Mouse (Mus musculus): ENCODE results near the gene Hdac4.

The Hdac4 gene

DNA sequence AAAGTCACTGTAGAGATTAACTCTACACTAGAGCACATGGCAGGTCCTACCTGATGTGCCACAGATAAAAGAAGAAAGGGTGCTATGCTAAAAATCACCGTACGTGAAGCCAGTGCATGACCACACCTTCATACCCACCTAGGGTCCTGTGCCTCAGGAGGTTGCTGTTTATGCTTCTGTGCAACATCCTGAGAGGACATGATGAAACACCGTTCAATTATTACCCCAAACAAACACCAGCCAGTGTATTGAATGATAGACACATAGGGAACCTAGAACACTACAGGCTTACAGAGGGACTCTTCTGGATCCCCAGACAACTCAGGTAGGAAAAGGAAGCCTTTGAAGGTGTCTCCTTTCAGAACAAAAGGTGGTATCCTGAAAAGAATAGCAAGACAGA lies 120.8 kb downstream of the Hdac4 start:
- no peak for ATAC-seq (ENCODE audit: insufficient number of reproducible peaks, low FRiP score, low TSS enrichment)

DNA sequence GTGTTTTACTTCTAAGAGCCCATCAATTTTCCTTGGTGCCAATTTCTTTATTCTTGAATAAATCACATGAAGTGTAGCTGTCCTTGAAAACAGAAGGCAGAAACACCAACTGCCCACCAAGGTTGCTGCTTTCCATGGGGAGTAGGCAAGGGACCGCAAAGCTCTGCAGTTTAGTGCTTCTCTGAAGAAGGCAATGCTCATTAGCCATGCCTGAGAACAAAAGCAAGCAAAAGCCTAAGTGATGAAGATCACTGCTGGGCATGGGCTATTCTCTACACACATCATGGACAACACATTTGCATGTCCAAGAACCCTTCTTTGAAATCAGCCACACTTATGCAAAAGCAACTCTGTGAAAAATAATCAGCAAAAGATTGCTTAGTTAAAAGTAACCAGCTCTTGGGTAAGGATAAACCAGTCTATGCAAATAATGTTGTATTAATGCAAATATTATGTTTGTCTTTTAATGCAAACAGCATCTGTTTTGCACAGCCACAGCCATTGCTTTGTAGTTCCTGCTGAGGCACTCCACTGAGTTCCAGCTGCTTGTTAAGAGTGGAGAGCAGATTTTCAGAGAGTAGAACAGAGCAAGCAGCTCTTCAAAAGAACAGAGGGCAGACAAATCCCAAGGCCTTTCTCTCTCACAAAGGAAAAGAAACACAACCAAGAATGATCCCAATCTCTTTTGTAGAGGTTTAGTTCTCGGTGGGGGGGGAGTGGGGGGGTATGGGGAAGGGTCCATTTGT lies 125.4 kb downstream of the Hdac4 start:
- no peak for ATAC-seq (ENCODE audit: insufficient number of reproducible peaks, low FRiP score, low TSS enrichment)

DNA sequence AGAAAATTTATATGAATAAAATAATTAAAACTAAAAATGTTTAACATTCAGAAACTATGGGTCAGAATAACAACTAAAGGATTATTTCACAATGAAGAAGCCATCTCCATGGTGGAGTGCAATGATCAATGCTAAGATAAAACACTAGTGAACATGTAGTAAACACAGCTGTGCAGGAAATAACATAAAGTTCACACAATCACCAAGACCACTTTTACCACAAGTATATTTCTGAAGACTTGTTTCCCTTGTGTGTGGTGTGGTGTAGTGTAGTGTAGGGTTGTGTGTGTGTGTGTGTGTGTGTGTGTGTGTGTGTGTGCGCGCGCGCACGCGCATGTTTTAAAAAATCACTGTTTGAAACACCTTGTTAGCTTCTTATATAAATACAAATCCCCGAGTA lies 126.0 kb downstream of the Hdac4 start:
- ATAC-seq (ENCODE audit: insufficient number of reproducible peaks, low FRiP score, low TSS enrichment), result no peak

DNA sequence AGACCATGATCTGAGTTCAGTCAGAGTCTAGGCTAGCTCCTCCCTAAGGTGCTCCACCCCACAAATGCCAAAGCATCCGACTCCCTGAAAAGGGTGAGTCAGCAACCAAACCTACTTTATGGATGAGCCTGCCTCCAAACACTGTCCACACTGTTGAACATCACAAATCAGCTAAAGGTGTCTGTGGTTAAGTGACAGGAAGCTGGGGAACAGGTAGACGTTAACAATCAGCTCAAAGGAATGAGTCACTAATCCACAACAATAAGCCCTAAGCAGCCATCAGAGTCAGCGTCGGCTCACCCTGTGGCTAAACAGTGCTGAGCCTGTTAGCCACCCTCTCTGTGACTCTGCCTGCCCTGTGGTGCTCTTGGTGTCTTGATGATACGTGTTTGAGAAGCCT lies 131.2 kb downstream of the Hdac4 start:
- no peak for ATAC-seq (ENCODE audit: insufficient number of reproducible peaks, low FRiP score, low TSS enrichment)

DNA sequence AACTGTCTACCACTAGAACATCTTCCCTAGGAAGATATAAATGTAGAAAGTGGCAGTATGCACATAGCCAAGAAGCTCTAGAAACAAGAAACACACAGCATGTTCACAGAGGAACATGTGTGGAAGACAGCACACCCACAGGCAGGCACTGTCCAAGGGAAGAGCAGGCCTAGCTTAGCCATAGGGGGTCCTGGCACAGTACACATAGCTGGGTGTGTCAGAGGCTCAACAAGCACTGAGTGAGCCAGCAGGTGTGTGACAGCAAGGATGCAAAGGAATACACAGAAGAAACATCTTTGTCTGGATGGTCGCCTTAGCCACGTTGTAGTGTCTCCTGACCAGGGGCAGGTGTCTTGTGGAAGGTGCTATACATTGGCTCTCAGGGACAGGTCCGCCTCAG lies 132.2 kb downstream of the Hdac4 start:
- ATAC-seq (ENCODE audit: insufficient number of reproducible peaks, low FRiP score, low TSS enrichment), result 0 out of 2 replicates have a peak, but pooled peaks have one; percentile 61

DNA sequence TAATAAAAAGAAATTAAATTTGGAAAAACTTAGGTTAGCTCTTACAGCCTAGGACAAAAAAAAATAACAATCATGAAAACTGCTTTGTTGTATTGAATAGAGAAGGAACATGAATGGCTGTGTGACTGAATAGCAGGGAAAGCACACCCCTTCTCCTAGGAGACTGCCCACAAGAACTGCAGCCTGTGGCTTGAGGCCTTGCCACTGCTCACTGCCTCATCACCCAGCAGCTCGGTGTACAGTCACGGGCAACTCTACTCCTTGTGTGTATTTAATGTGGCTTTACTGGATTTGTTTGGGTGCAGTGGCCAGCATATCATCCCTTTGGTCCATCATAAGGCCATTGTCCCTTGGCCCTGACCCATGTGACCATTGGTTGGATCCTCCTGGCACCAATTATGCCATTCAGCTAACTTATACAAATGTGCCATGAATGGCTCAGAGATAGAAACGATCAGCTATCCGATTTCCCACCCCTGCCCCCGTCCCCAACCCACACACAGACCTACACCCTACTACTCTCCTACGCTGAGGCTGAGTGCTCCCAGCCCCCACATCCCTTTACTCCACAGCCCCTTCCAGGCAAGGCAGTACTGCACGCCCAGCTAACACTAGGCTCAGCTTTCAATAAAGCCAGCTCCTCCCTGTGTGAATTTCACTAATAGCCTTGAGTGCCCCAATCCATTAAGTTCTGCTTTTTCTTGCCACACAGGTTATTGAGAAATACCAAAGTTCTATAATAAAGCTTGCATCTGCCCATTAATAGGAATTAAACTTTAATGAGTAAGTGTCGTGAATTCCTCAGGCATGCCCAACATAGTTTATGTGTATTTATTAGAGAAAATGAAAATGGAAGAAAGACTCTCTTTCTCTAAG lies 134.1 kb downstream of the Hdac4 start:
- no peak for ATAC-seq (ENCODE audit: insufficient number of reproducible peaks, low FRiP score, low TSS enrichment)

DNA sequence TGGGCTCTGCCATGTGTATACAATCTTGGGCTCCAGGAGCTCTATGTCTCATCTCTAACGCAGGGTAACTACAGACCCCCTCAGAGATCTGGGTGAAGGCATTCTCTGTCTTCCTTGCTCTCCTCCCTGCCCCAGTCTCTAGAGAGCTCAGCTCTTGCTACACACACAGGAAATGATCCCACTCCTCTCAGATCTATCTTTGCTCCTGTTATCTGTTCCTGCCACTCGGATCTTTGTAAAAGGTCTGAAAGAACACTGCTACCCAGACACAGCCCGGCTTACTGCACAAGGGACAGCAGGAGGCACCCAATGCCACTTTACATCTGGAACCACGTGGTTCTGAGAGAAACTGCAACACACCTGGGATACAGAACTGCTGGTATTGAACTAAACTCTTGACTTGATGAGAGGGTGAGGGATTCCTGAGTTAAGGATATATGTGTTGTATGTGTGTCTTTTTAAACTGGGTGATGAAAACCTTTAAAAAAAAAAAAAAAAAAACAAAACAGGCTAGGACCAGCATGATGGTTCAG lies 134.9 kb downstream of the Hdac4 start:
- ATAC-seq (ENCODE audit: insufficient number of reproducible peaks, low FRiP score, low TSS enrichment), result no peak

DNA sequence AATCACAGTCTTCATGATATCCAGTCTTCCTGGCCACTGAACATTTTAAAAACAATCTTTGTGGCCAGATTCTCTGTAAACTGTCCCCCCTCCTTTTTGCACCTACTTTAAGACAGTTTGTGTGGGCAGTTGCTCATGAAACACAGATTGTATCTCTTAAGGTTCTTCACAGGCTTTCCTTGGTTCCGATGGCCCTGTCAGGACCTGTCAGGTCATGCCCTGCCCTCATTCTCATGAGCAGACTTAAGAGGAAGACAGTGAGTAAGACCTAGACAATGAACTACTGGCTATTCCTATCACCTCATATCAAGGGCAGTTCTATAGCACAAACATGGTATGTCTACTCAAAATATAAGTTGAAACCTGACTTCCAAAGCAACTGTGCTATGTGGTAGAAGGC lies 135.9 kb downstream of the Hdac4 start:
- no peak for ATAC-seq (ENCODE audit: insufficient number of reproducible peaks, low FRiP score, low TSS enrichment)

DNA sequence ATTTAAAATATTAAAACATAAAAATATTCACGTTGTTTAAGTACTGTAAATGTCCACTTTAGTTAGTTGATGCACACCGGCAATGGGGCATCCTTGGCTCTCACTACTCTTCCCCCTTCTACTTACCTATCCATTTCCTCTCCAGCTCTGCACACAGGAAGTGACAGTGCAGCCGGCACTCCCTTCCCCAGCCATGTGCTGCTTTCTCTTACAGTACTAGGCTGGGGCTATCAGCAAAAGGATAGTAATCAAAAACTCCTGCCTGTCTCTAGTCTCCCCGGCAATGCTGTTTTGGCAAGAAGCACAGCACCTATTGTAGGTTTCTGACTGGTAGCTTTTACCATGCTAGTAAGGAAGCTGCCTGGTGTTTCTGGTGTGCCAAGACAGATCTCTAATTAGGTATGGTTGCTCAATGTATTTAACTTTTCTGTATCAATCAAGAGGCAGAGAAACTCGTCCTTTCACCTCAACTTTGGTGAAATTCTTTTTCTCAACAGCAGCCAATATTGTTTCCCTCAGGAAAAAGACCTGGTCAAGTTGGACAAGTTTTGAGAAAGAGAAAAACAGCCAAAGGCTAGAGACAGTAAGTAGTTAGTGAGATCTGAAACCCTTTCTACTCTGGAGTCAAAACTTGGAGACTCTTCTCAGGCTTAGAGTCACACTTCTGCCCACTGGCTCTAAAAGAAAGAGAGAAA lies 136.6 kb downstream of the Hdac4 start:
- no peak for ATAC-seq (ENCODE audit: insufficient number of reproducible peaks, low FRiP score, low TSS enrichment)

DNA sequence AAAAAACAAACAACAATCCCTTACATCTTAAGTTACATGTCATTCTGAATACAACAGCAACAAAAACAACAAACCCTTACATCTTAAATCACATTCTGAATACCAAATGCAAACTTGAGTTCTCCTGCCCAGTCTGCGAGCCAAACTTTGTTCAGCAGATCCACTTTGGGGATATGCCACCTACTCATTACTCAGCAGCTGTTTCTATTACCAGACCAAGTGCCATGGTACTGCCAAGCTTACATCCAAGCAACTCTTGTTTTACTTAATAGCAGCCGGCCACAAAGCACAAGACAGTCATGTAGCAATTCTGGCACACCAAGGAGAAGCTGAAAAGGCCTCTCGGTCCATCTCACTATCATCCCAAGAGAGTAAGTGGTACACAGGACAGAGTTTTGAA lies 138.4 kb downstream of the Hdac4 start:
- no peak for ATAC-seq (ENCODE audit: insufficient number of reproducible peaks, low FRiP score, low TSS enrichment)

DNA sequence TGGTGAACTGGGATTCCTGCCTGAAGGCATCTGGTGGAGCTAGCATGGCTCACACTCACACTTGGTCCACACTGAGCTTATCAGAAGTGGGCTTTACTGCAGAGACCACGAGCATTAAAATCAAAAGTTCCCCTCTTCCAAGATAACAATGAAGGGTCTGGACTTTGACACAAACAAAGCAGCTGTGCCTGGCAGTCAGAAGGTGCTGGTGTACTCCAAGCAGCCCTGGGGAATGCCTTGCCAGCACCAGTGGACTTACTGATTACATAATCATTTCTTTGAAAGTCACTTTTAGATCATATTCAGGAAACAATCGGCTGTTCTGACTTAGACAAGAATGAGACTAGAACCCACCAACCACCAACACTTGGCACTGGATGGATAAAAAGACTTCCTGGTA lies 140.3 kb downstream of the Hdac4 start:
- no peak for ATAC-seq (ENCODE audit: insufficient number of reproducible peaks, low FRiP score, low TSS enrichment)

DNA sequence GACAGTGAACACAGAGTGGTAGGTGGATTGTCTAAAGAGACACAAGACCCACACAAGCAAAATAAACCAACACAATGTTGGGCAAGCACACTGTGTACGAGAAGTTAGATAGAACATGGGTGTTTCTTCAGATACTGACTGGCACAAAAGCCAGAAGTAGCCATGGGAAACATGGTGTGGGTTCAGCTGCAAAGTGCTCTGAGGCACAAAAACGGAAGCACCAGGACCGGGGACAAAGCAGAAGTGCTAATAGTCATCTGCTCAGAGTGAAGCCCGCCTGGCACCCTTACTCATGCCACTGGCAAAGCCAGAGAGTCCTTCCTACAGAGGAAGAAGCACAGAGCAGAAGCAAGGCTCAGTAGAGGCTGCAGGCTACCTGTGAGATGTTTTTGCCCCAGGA lies 143.3 kb downstream of the Hdac4 start:
- no peak for ATAC-seq (ENCODE audit: insufficient number of reproducible peaks, low FRiP score, low TSS enrichment)

DNA sequence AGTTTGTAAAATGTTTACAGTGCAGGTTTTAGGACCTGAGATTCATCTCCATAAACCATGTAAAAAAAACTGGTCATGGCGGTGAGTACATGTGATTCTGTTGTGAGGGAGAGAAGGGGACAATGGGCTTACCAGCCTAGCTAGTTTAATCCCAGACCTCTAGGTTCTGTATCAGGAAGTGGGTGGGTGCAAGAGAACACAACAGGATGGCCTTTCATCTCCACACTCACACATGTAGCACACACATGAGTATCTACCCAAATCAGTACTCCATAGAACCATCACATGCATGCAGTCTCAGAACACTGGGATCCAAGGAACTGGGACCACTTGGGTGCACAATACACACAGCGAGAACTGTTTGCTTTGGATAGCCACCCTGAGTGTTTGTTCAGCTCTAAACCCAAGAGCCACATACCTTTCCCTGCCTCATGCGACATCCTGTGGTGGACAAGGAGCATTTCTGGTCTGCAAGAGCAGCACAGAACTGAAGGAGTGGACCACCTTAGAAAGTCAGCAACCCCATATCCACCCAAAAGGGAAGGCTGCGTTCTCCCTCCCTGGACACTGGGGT lies 143.9 kb downstream of the Hdac4 start:
- no peak for ATAC-seq (ENCODE audit: insufficient number of reproducible peaks, low FRiP score, low TSS enrichment)

DNA sequence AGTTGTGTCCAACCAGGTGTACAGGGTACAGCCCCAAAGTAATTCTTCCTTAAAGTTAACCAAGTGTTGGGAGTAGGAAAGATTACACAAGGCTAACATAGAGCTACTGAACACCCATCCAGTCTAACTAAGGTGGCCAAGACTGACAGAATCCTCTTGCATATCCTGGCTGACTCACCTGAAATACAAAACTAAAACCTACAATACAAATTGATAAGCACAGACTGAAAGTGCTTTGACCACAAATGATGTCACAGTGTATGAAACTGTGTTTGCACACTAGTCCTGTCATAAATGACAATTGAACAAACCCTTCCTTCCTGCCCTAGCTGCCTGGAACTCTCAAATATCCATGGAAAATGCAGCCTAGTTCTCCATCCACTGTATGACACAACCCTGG lies 144.5 kb downstream of the Hdac4 start:
- ATAC-seq (ENCODE audit: insufficient number of reproducible peaks, low FRiP score, low TSS enrichment), result no peak

DNA sequence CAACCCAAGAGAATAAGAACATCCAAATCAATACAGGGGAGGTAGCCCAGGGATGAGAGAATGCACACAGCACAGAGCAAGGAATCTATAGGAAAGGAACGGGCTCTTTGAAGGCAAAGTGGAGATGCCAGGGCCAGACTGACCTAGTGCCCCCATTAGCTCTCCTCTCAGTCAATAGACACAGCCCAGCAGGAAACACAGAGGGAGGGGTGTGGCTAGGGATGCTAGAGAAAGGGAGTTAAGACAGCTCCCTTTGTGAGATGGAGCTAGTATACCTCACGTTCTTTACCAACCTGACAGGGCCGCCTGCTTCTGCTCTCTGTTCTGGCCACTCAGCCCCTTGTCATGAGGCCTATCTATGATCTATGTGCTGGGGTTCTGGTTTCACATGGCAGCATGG lies 144.9 kb downstream of the Hdac4 start:
- no peak for ATAC-seq (ENCODE audit: insufficient number of reproducible peaks, low FRiP score, low TSS enrichment)

DNA sequence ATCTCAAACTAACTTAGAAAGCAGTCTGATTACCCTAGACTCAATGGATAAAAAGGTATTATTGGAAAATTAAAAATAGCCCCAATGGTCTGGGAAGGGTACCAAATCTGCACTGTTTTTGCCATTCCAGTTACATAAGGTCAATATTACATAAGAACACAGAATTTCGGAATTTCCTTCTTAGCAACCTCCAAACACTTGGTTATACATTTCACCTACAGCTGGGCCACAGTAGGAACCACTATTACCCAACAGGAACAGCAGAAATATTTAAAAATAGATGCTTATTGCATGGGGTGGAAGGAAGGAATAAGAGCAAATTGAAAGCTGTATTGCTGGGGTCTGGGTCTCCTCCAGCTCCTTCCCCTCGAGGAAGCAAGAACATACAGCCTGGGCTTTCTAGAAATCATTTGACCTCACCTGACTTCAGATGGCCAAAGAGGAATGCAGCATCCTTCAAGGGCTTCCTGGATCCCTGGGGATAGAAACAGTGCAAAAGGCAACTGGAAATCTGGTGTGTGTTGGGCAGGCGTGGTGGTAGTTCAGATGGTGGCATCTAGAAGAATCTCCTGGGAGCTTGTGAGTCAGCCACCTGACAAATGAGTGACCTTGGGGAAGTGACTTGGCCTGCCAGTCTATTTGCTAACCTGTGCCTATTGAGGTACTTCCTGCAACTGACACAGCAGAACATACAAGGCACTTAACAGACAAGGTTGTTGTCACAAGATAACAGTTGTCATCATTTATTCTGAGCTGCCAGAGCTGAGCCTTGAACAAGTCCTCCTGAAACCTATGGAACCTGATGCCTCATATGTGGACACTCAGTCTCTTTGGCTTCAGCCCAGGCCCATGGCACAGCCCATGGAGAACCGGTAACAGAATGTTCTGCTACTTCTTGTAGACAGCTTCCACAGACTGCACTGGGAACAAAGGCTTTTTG lies 146.8 kb downstream of the Hdac4 start:
- no peak for ATAC-seq (ENCODE audit: insufficient number of reproducible peaks, low FRiP score, low TSS enrichment)

DNA sequence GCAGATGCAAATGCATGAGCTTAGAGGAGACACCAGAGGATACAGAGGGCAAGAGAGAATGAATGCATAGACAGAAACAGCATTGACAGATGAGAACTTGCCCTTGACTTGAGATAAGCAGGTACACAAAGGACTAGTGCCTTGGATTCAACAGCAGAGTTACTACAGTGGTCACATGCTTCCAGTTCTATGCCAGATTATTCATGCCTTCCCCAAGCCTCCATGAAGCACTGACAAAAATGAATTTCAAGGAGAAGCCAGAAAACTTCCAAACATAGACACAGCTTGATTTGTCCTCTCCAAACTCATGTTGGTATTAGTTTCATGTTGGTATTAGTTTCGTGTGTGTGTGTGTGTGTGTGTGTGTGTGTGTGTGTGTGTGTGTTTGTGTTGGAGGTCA lies 149.8 kb downstream of the Hdac4 start:
- ATAC-seq (ENCODE audit: insufficient number of reproducible peaks, low FRiP score, low TSS enrichment), result no peak

DNA sequence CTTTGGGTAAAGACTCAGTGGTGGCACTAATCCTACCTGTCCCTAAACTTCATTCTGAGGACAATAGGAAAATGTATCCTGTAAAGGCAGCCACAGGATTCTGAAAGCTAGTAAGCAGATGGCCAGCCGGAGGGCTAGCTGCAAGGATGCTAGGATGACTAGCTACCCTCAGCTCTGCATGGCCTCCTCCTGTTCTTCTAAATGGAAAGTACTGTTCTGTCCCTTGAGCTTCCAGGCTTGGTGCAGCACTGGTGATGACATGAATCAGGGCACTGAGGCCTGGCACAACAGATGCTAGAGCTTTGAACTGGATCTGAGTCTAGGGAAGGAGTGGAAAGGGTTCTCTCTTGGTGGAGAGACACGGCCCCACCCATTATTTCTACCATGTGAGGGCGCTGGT lies 150.6 kb downstream of the Hdac4 start:
- ATAC-seq (ENCODE audit: insufficient number of reproducible peaks, low FRiP score, low TSS enrichment), result peak; percentile 36; the same call in 1 of the 2 replicates

DNA sequence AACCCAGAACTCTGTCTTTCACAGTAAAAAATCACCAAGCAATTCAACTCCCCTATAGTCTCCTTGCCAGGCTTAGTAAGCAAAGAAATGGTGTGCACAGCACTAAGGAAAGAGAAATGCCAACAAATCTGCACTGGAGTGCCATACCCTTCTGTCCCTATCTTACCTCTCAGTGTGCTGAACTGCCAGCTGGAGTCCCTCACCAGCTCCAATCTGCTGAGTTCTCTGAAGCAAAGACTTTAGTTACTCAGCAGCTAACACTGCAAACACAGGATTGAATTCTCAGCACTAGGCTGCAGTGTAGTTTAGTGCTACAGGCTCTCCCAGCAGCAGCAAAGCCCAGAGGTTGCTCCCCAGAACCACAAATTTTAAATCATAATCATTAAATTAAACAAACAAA lies 151.5 kb downstream of the Hdac4 start:
- ATAC-seq (ENCODE audit: insufficient number of reproducible peaks, low FRiP score, low TSS enrichment), result 0 out of 2 replicates have a peak, but pooled peaks have one; percentile 45

Measured in cerebellum, adult (tissue).